Mouse (Mus musculus) thymus, adult 18-20 months (tissue): ENCODE measurements around the gene Ppil6.

Source experiments
- DNase-seq, 2 experiments: peaks; one replicate each; pipeline ENCODE4 v3.0.0; 2022; ENCODE audit warnings: mixed read lengths in 2 of 2

Ppil6 gene

DNA sequence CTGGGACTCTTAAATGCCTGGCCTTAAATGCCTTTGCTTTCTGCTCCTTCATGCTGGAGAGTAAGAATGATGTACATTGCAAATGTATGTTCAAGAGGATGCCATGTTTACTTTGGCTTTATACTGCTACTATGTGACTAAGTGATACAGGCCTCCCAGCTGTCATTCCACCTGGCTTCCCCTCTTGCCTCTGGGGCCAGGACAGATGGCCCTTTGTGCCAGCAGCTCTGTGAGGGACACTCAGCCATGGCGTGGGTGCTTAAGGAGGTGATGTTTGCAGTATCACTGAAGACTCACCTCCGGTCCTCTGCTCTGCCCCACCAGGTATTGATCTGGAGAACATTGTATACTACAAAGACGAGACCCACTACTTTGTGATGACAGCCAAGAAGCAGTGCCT lies 10.3 kb upstream of the Ppil6 start:
- no peak for DNase-seq

DNA sequence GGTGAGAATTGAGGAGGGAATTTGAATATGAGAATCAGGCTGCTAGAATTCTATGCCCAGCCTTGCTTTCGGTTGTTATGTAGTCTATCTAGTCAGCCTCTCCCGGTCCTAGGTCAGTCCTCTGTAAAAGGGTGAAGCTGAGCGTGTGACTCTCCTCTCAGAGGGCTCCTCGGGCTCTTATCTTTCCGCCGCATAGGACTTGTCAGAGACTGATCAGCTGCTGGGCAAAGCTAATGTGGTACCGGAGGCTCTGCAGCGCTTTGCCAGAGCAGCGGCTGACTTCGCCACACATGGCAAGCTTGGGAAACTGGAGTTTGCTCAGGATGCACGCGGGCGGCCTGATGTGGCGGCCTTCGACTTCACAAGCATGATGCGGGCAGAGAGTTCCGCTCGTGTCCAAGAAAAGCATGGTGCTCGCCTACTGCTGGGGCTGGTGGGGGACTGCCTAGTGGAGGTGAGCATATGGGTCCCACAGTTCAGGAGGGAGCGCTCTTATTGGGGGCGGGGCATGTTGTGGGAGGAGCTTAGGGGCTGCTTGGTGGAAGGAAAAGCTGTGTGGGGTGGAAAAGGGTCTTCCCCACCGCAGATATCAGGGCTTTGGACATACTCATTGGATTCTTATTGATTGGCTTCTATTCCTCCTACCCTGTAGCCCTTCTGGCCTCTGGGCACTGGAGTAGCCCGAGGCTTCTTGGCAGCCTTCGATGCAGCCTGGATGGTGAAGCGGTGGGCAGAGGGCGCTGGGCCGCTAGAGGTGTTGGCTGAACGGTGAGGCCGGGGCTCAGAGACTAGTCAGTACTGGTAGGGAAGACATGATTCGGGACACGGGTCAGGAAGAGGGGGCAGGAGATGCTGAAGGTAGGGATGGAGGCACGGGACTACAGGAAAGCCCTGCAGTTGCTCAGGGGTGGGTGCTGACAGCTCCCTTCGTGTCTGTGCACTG lies 9.0 kb upstream of the Ppil6 start:
- DNase-seq = no peak

GRCm38 (mm10) chr10:41482446-41482845 lies 7.8 kb upstream of the Ppil6 start:
- DNase-seq = no peak

DNA sequence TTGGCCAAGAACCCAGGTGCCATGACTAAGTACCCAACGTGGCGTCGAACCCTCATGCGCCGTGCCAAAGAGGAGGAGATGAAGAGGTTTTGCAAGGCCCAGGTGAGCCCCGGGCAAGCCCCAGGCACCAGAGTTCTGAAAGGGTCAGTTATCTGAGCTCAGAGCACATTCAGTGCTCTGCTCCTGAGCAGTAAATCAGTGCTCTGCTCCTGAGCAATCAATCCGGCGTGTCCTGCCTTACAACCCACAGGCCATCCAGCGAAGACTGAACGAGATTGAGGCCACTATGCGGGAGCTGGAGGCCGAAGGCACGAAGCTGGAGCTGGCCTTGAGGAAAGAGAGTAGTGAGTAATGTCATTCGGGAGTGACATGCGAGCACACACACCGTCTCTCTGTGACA lies 4.5 kb upstream of the Ppil6 start:
- DNase-seq = no peak

GRCm38 (mm10) chr10:41486506-41487170 lies 3.6 kb upstream of the Ppil6 start:
- DNase-seq = no peak

DNA sequence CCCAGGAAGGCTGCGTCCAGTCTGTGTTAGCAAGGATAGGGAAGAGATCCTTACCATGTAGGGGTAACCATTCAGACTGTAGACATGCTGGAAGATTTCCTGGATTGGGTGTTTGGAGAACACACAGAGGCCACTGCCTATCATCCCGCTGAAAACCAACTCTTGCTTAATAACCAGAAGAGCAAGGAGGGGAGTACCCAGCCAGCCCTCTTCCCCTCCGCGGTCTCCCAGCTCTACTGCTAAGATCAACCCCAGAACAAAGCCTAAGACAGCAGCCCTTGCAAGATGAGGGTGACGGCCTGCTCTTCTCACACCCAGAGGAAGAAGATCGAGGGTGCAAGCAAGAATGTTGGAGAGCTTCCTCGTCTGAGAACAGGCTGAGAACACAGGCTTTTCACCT lies 1.4 kb upstream of the Ppil6 start:
- no peak for DNase-seq

- DNase-seq = no peak
Measured at GRCm38 (mm10) chr10:41489294-41489693, 945 bp upstream of the Ppil6 start.

GRCm38 (mm10) chr10:41490518-41490873 lies 257 bp downstream of the Ppil6 start:
- DNase-seq = no peak

DNA sequence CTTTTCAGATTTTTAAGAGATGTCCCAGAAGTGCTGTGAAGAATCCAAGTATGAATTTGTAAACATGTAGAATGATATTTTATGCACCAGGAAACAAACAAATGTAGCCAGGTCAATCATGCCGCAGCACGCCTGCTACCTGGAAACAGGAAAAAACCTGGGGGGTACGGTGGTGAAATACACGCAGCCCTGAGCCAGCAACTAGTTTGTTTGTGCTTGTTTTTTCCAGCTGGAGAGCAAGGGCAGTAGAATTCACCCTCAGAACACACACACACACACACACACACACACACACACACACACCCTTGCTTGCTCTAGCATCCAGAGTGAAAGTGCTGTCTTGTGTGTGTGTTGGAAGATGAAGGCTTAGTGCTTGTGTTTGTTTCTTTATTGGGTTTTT lies 872 bp downstream of the Ppil6 start:
- no peak for DNase-seq

DNA sequence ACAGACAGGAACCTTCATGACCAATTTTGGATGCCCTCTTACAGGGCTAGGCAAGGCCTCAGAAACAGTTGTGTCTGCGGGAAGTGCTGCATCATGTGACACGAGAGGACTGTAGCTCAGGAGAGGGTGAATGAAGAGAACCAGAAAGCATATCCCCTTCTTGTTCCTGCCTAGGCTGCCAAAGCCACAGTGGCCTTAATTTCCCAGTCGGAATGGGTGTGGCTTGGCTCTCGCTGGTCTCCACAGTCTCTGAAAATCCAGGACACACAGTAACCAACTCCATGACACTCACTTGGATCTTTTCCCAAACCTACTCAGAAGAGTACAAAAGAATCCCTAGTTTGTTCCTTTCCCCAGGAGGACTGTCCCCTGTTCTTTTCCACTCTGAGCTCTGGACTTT lies 10.7 kb downstream of the Ppil6 start:
- no peak for DNase-seq

- DNase-seq = no peak
Measured at GRCm38 (mm10) chr10:41504996-41505395, 14.8 kb downstream of the Ppil6 start.

DNA sequence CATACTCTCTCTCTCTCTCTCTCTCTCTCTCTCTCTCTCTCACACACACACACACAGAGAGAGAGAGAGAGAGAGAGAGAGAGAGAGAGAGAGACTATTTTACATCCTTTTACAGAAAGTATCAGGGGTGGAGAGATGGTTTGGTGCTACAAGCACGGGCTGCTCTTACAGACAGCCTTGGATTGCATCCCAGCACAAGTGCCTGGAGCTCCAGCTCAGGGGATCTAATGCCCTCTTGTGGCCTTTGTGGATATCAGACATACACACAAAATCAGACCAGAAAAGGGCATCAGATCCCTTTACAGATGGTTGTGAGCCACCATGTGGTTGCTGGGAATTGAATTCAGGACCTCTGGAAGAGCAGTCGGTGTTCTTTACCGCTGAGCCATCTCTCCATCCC lies 15.2 kb downstream of the Ppil6 start:
- DNase-seq = peak in 1 of 2 experiments; percentile 37

DNA sequence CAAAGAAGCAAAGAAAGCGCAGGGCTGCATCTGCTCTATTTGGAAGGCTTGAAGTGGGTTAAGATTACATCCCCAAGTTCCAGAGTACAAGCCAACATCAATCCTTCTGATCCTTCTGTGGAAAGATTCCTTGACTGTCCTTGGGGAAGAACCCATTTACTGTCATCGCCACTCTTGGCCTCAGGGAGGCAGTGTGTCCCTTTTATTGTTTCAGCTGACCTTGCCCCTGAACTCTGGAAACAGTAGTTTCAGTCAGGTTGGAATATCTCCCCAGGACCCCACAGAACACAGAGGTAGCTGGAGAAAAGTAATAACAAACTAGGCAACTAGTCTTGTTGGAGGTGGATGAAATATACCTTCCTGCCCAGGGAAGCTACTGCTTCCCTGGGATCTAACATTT lies 18.9 kb downstream of the Ppil6 start:
- DNase-seq = no peak

- no peak for DNase-seq
Measured at GRCm38 (mm10) chr10:41514301-41514700, 24.1 kb downstream of the Ppil6 start.

DNA sequence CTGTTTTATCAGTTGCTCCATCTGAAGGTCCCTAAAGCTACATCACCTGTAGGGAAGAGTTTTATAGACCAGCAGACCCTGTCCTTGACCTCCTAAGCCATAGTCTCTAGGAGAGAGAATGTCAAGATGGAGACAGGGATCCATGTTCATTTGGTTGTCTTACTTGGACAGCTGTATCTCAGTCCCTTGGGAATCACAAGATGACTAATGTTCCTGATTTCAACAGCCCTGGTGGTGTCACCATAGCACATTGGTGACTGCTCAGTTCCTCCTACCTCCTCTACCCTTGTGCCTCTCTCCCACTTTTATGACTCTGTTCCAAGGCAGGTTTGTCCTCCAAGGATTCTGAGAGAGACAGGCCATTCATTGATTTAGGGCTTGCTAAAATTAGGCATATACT lies 24.7 kb downstream of the Ppil6 start:
- DNase-seq = no peak

DNA sequence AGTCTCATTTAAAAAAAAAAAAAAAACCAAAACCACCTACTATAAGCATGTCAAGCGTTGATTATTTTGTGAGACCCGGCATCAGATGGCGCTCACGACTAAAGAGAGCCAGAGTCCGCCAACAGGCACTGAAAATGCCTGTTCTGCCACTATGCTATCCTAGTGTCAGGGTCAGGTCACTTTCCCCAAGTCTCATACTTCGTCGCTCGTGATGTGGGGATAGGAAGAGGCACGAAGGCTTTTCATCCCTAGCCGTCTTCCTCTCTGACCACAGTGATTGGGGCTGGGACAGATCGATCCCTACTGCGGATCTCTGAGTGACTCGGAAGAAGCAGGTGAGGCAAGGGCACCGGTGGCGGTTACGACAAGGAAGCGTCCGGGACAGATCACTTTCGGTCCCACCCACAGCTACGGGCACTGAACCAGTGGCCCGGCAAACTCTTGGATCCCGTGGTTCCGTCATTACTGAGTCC lies 28.3 kb downstream of the Ppil6 start:
- DNase-seq = peak; percentile 71 to 87

- peak; percentile 83 to 86 for DNase-seq
Measured at GRCm38 (mm10) chr10:41518981-41519618, 28.9 kb downstream of the Ppil6 start, which contains the start of gene Cd164. TSS of gene Cd164 (plus strand) at chr10:41519414.

DNA sequence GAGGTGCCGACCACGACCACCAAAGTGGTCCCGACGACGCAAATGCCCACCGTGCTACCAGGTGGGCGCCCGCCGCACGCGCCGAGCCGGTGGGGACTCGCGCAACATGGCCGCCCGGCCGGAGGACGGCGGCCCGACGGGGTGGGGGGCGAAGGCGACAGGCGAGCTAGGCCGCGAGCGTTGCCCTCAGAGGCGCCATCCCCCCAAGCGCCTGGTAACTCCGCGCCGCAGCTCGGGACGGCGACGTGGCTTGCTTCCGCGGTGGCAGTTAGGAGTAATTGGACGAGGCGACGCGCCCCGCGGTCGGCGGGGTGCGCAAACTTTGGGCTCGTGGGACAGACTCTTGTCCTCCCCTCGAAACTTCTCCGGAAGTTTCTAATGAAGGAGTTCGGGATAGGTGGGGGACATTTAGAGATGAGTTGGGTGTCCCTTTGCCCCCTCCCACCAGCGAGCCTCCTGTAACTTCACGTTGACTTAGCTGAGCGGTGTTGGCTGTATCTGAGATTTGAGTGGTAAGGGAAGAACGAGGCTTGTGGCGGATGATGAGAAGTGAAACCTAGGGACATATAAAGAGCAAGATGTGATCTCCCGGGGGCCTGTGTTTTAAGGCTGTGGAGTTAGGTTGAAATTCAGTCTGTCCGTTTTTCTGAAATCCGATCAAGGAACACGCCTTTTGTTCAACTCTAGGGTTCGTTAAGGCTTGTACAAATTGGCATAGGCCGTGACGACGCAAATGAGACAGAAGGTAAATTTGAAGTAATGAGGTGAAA lies 29.6 kb downstream of the Ppil6 start:
- peak; percentile 48 to 67 for DNase-seq

DNA sequence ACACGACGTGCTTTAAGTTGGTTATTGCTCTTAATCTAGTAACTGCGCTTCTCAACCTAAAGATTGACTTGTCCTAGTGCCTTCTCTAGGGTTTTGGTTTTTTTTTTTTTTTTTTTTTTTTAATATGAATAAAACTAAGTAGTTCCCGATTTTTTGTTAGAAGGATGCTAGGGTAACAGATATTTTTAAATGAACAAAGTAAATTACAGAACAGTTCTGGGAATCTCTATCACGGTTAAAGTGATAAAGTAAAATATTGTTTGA lies 30.1 kb downstream of the Ppil6 start:
- no peak for DNase-seq

- DNase-seq = no peak
Measured at GRCm38 (mm10) chr10:41523386-41523785, 33.1 kb downstream of the Ppil6 start.

GRCm38 (mm10) chr10:41525696-41526095 lies 35.5 kb downstream of the Ppil6 start:
- no peak for DNase-seq

GRCm38 (mm10) chr10:41529972-41530371 lies 39.7 kb downstream of the Ppil6 start:
- DNase-seq = no peak

DNA sequence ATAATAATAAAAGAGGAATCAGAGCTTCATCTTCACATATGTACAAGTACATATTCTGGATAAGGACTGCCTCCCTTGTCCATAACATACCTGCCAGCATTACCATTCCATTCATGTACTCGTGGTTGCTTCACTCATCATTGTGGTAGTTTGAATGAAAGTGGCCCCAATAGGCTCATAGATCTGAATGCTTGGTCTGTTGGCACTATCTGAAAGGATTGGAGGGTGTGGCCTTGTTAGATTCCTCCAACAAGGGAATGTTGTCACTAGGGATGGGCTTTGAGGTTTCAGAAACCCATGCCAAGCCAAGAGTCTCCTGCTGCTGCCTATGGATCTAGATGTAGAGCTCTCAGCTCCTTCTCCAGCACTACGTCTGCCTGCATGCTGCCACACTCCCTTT lies 45.8 kb downstream of the Ppil6 start:
- DNase-seq = no peak
